Mouse (Mus musculus) regulatory T cell (primary cell): ENCODE measurements at regions not wholly inside any gene's neighbourhood (a gene's known extent, or its start where the extent isn't known, plus 50 kb on each side); places are given as distances from the start of the nearest gene placed in this dataset.
"Not testable (repeated sequence)": the region's sequence is repeated elsewhere in the genome, so short reads cannot be mapped to it uniquely, and the experiment has no call there.

ENCODE experiments used
- in situ Hi-C: fragments of 300-600 bp; cut with MboI, MseI; formaldehyde crosslinking; loops from one replicate; pipeline ENCODE4 v1.15.1; 2025; ENCODE audit warnings: high pct_unique_total_duplicates

- in situ Hi-C loops: not testable (repeated sequence)
Measured at GRCm38 (mm10) chr7:106616932-106617331, 63.5 kb downstream of the Olfr693 start.

GRCm38 (mm10) chr7:106612723-106613122, 67.7 kb downstream of the Olfr693 start:
- in situ Hi-C loops: no loop called here

GRCm38 (mm10) chr7:106580424-106580823, 100.0 kb downstream of the Olfr693 start:
- in situ Hi-C loops: no loop called here

GRCm38 (mm10) chr7:106568251-106568650, 112.1 kb downstream of the Olfr693 start:
- in situ Hi-C loops: not testable (repeated sequence)

GRCm38 (mm10) chr7:106550881-106551575, 129.4 kb downstream of the Olfr693 start:
- in situ Hi-C loops: no loop called here

- in situ Hi-C loops: loop anchor here (10.0 to 25.0 kb wide), 2 partner anchors 115 to 567 kb away; partner anchors contain the start of gene Gm4070
Measured at GRCm38 (mm10) chr7:106529433-106530102, 150.8 kb downstream of the Olfr693 start.

GRCm38 (mm10) chr7:106529023-106529422, 151.4 kb downstream of the Olfr693 start:
- in situ Hi-C loops: loop anchor here (25.0 kb wide), 1 partner anchor 567 kb away; the partner anchor contains the start of gene Gm4070

GRCm38 (mm10) chr7:106494851-106495250, 185.5 kb downstream of the Olfr693 start:
- in situ Hi-C loops: no loop called here
